Mouse (Mus musculus) hindbrain, postnatal 0 days (tissue): ENCODE measurements around the gene Homez. TPM values are rescaled to one million over a fixed set of nuclear protein-coding genes. Genes with fewer than 3 reads are reported as not detected.

Experiments
- ATAC-seq: fragments of 200-750 bp; cut with Nextera tagmentation; 2 replicates; pipeline ENCODE4 v1.8.0; 2017; ENCODE audit warnings: mild to moderate bottlenecking, moderate TSS enrichment, moderate library complexity
- DNase-seq: peaks from one replicate; pipeline ENCODE4 v3.0.0-alpha.2; 2015; ENCODE audit warnings: low spot score
- H3K27ac ChIP-seq: fragments of 300-500 bp; sonication (generic); 2 replicates; pipeline ENCODE4 v1.5.1; 2014; ENCODE audit warnings: mild to moderate bottlenecking
- H3K27me3 ChIP-seq: fragments of 300-500 bp; sonication (generic); 2 replicates; pipeline ENCODE4 v1.6.1; 2014; ENCODE audit warnings: low read length, mixed read lengths; ENCODE audit not compliant: insufficient read depth
- H3K36me3 ChIP-seq: fragments of 300-500 bp; sonication (generic); 2 replicates; pipeline ENCODE4 v1.6.1; 2014; ENCODE audit warnings: low read length, mixed read lengths; ENCODE audit not compliant: insufficient read depth
- H3K4me1 ChIP-seq: fragments of 300-500 bp; sonication (generic); 2 replicates; pipeline ENCODE4 v1.6.1; 2014; ENCODE audit warnings: antibody characterized with exemption, low read length, mixed read lengths; ENCODE audit not compliant: insufficient read depth
- H3K4me2 ChIP-seq: fragments of 300-500 bp; sonication (generic); 2 replicates; pipeline ENCODE4 v1.6.1; 2014; ENCODE audit warnings: low read depth, mild to moderate bottlenecking, low read length, moderate library complexity, mixed read lengths
- H3K4me3 ChIP-seq: fragments of 300-500 bp; sonication (generic); 2 replicates; pipeline ENCODE4 v1.5.1; 2014; ENCODE audit warnings: low read length
- H3K9ac ChIP-seq: fragments of 300-500 bp; sonication (generic); replicated peaks from 2 replicates; pipeline ENCODE4 v1.6.1; 2014; ENCODE audit warnings: mild to moderate bottlenecking, low read length, moderate library complexity, mixed read lengths
- H3K9me3 ChIP-seq: fragments of 300-500 bp; sonication (generic); 2 replicates; pipeline ENCODE4 v1.6.1; 2016; ENCODE audit warnings: low read length, mixed read lengths
- CTCF ChIP-seq: IDR thresholded peaks from 2 replicates; pipeline ENCODE4 v1.5.1; 2016; ENCODE audit warnings: antibody characterized with exemption, control low read depth, low read depth
- WGBS: fragments of 180-500 bp; shearing (Covaris S2); extraction: QIAGEN DNeasy Blood & Tissue Kit; methylation state at CpG from one replicate; pipeline ENCODE4 v1.1.7; 2014; 5-methylcytosine and 5-hydroxymethylcytosine counted together
- polyA plus RNA-seq: library from polyadenylated mRNA; unstranded; fragments of >200 nt; fragmentation: Nextera tagmentation; extraction: Ambion mirVana; gene quantifications from 2 replicates; pipeline ENCODE4 v1.2.1, GENCODE M21; 2015
- total RNA-seq: library from RNA; depleted of rRNA; stranded (reverse); fragments of >200 nt; gene quantifications from 2 replicates; pipeline ENCODE4 v1.2.3, GENCODE M21; 2014

Homez gene
- total and polyA plus RNA-seq, 2 experiments from 2014 or later, result 7.8 to 9.0 TPM

DNA sequence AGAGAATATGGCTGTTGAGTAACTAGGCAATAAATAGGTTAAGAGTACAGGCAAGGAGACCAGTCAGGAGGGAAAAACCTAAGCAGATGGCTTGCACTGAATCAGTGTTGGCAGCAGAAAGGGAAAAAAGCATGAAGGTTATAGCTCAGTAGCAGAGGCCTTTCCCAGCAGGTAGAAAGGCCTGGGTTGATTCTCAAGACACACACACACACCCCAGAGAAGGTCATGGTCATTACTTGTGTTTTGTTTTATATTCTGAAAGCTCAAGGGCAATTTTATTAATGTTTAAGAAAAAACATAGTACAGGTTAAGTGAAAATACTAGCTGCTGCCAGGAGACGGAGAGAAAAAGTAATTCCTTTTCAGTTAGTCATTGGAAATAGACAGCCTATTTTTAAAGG, 47.0 kb downstream of the Homez start:
- 87% methylated on average over 1 of the region's 1 CpGs for WGBS
- H3K27ac ChIP-seq, result no peak overlapping the region

DNA sequence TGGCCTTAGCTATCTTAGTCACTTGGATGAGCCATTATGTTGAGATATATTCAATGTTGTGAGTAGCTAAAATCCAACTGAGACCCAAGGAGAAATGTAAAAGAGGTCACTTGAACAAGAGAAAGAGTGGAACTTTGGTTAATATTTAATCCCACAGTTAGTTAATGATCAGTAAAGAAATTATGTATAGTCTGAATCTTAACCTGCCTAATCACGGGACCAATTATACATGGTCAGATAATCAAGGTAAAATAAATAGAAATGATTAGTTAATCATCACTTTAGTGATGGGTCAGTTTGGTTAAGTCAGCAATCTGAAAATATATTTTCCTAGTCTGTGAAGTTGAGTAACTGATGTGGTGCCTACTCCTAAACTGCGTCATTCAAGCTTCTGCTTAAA, 48.5 kb downstream of the Homez start:
- Histone ChIP-seq H3K9ac (no peak overlapping the region), H3K36me3 (no peaks in the 10 kb centered on the region), H3K4me3 (no peak overlapping the region), H3K27ac (no peak overlapping the region), H3K9me3 (no peaks in the 10 kb centered on the region), H3K4me2 (no peak overlapping the region), H3K27me3 (no peaks in the 10 kb centered on the region), H3K4me1 (no peaks in the 10 kb centered on the region)
- ATAC-seq (no peak), DNase-seq (no peak)
- no peak for TF ChIP-seq CTCF
- WGBS, result 87% methylated on average over 2 of the region's 2 CpGs

More for the DNA sequence above, 47.0 kb downstream of the Homez start:
- no peak for DNase-seq
- no peak for TF ChIP-seq CTCF
- H3K4me2 ChIP-seq, result no peak overlapping the region
- H3K27me3 ChIP-seq, result no peaks in the 10 kb centered on the region
- no peak overlapping the region for H3K9ac ChIP-seq
- no peaks in the 10 kb centered on the region for H3K9me3 ChIP-seq
- H3K4me3 ChIP-seq, result no peak overlapping the region
- no peaks in the 10 kb centered on the region for H3K36me3 ChIP-seq
- no peaks in the 10 kb centered on the region for H3K4me1 ChIP-seq
- ATAC-seq, result no peak

DNA sequence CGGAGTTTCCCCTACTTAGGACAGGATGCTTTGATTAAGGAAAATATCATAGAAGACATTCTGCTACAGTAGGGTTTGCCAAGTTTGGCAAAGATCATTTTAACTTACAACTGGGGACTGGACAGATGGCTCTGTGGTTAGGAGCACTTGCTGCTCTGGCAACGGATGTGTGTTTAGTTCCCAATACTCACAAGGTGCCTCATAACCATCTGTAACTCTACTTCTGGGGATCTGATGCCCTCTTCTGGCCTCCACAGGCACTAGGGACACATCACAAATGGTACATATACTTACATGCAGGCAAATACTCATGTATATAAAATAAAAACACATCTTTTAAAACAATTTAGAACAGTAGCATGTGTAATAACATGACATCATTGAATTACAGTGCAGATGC, 53.0 kb downstream of the Homez start:
- no peak overlapping the region for H3K4me2 ChIP-seq
- TF ChIP-seq CTCF, result peak; percentile 72
- DNase-seq (peak; percentile 66), ATAC-seq (0 out of 2 replicates have a peak, but pooled peaks have one; percentile 35)
- H3K36me3 ChIP-seq, result no peaks in the 10 kb centered on the region
- H3K9me3 ChIP-seq, result no peaks in the 10 kb centered on the region
- no peak overlapping the region for H3K27ac ChIP-seq
- 42% methylated on average over 2 of the region's 2 CpGs for WGBS
- H3K9ac ChIP-seq, result no peak overlapping the region
- no peaks in the 10 kb centered on the region for H3K4me1 ChIP-seq
- H3K27me3 ChIP-seq, result no peaks in the 10 kb centered on the region
- H3K4me3 ChIP-seq, result no peak overlapping the region

- Histone ChIP-seq H3K4me3 (no peak overlapping the region), H3K4me2 (no peak overlapping the region), H3K27ac (no peak overlapping the region), H3K9me3 (no peaks in the 10 kb centered on the region), H3K36me3 (no peaks in the 10 kb centered on the region), H3K9ac (no peak overlapping the region), H3K4me1 (no peaks in the 10 kb centered on the region), H3K27me3 (no peaks in the 10 kb centered on the region)
- TF ChIP-seq CTCF, result no peak
- ATAC-seq (no peak), DNase-seq (no peak)
- WGBS, result 64% methylated on average over 3 of the region's 3 CpGs
Measured at GRCm38 (mm10) chr14:54815737-54816136, 55.0 kb downstream of the Homez start.

GRCm38 (mm10) chr14:54813991-54814390, 56.8 kb downstream of the Homez start, which contains the start of gene Rnf212b:
Gene Rnf212b (plus strand): TSS chr14:54814141.
- Histone ChIP-seq H3K9ac (no peak within 1 kb of the TSS), H3K4me3 (no peak within 1 kb of the TSS), H3K4me2 (no peak within 1 kb of the TSS), H3K9me3 (no peaks in the 10 kb centered on the region), H3K27ac (no peak within 1 kb of the TSS), H3K4me1 (no peaks in the 10 kb centered on the region), H3K27me3 (no peaks in the 10 kb centered on the region), H3K36me3 (no peaks in the 10 kb centered on the region)
- ATAC-seq, result no peak
- no peak for TF ChIP-seq CTCF
- DNase-seq, result no peak
- 83% methylated on average over 29 of the region's 29 CpGs for WGBS

- no peak overlapping the region for H3K9ac ChIP-seq
- H3K27ac ChIP-seq, result no peak overlapping the region
- no peak for DNase-seq
- no peaks in the 10 kb centered on the region for H3K4me1 ChIP-seq
- no peak overlapping the region for H3K4me3 ChIP-seq
- no peaks in the 10 kb centered on the region for H3K27me3 ChIP-seq
- no peak overlapping the region for H3K4me2 ChIP-seq
- TF ChIP-seq CTCF, result no peak
- ATAC-seq, result no peak
- no peaks in the 10 kb centered on the region for H3K9me3 ChIP-seq
- WGBS, result 91% methylated on average over 3 of the region's 3 CpGs
- H3K36me3 ChIP-seq, result no peaks in the 10 kb centered on the region
Measured at GRCm38 (mm10) chr14:54809668-54810033, 61.1 kb downstream of the Homez start.

- Histone ChIP-seq H3K4me1 (no peaks in the 10 kb centered on the region), H3K4me2 (no peak overlapping the region), H3K4me3 (no peak overlapping the region), H3K27ac (no peak overlapping the region), H3K9me3 (no peaks in the 10 kb centered on the region), H3K27me3 (no peaks in the 10 kb centered on the region), H3K36me3 (no peaks in the 10 kb centered on the region), H3K9ac (no peak overlapping the region)
- 82% methylated on average over 4 of the region's 4 CpGs for WGBS
- no peak for TF ChIP-seq CTCF
- DNase-seq (no peak), ATAC-seq (no peak)
Measured at GRCm38 (mm10) chr14:54808718-54809667, 61.8 kb downstream of the Homez start.
